Mouse (Mus musculus) heart, embryonic 11.5 days (tissue): ENCODE results near the gene H2-DMa. TPM values are rescaled to one million over a fixed set of nuclear protein-coding genes. Genes with fewer than 3 reads are reported as not detected.
A peak's percentile ranks its signal among the peaks of the same experiment; 100 is the strongest.

ENCODE experiments used
- ATAC-seq: fragments of 200-750 bp; cut with Nextera tagmentation; replicated peaks from 2 replicates; pipeline ENCODE4 v1.8.0; 2017; ENCODE audit warnings: moderate library complexity; ENCODE audit not compliant: insufficient number of reproducible peaks, low FRiP score, low TSS enrichment
- H3K27ac ChIP-seq: fragments of 300-500 bp; sonication (generic); 2 replicates; pipeline ENCODE4 v1.5.1; 2014; ENCODE audit warnings: mild to moderate bottlenecking, low read depth, low read length
- H3K27me3 ChIP-seq: fragments of 300-500 bp; sonication (generic); 2 replicates; pipeline ENCODE4 v1.6.1; 2014; ENCODE audit warnings: mild to moderate bottlenecking, low read length, mixed read lengths; ENCODE audit not compliant: control insufficient read depth, insufficient read depth
- H3K36me3 ChIP-seq: fragments of 300-500 bp; sonication (generic); 2 replicates; pipeline ENCODE4 v1.6.1; 2014; ENCODE audit warnings: mild to moderate bottlenecking, low read length, moderate library complexity, mixed read lengths; ENCODE audit not compliant: control insufficient read depth, insufficient read depth
- H3K4me1 ChIP-seq: fragments of 300-500 bp; sonication (generic); 2 replicates; pipeline ENCODE4 v1.6.1; 2014; ENCODE audit warnings: low read length; ENCODE audit not compliant: control insufficient read depth, insufficient read depth
- H3K4me2 ChIP-seq: fragments of 300-500 bp; sonication (generic); 2 replicates; pipeline ENCODE4 v1.6.1; 2014; ENCODE audit warnings: mild to moderate bottlenecking, moderate library complexity
- H3K4me3 ChIP-seq: fragments of 300-500 bp; sonication (generic); 2 replicates; pipeline ENCODE4 v1.5.1; 2014; ENCODE audit warnings: low read depth, low read length
- H3K9ac ChIP-seq: fragments of 300-500 bp; sonication (generic); 2 replicates; pipeline ENCODE4 v1.6.1; 2014; ENCODE audit warnings: mild to moderate bottlenecking, low read depth, low read length, moderate library complexity
- H3K9me3 ChIP-seq: fragments of 300-500 bp; sonication (generic); replicated peaks from 2 replicates; pipeline ENCODE4 v1.6.1; 2016; ENCODE audit warnings: low read length; ENCODE audit not compliant: control insufficient read depth
- WGBS: fragments of 180-500 bp; shearing (Covaris S2); extraction: QIAGEN DNeasy Blood & Tissue Kit; methylation state at CpG from one replicate; pipeline ENCODE4 v1.1.7; 2014; ENCODE audit not compliant: insufficient replicate concordance; 5-methylcytosine and 5-hydroxymethylcytosine counted together
- polyA plus RNA-seq: library from polyadenylated mRNA; unstranded; fragments of >200 nt; fragmentation: Nextera tagmentation; extraction: Ambion mirVana; gene quantifications from 2 replicates; pipeline ENCODE4 v1.2.1, GENCODE M21; 2014

The H2-DMa gene
- polyA plus RNA-seq, 1 experiment from 2014 or later: 8.1 TPM

GRCm38 (mm10) chr17:34124649-34125048 is 5.3 kb downstream of the H2-DMa start:
- WGBS: 65% methylated on average over 6 of the region's 6 CpGs
- H3K27ac ChIP-seq: no peak overlapping the region
- no peaks in the 10 kb centered on the region for H3K9me3 ChIP-seq
- no peak overlapping the region for H3K9ac ChIP-seq
- H3K36me3 ChIP-seq: no peaks in the 10 kb centered on the region
- ATAC-seq: no peak
- H3K4me1 ChIP-seq: peaks cover 11% of the 10 kb centered on the region
- no peak overlapping the region for H3K4me2 ChIP-seq
- peaks cover 2% of the 10 kb centered on the region; the same call in 1 of the 2 replicates for H3K27me3 ChIP-seq
- H3K4me3 ChIP-seq: no peak overlapping the region

- no peak for ATAC-seq
- Histone ChIP-seq H3K4me2 (no peak overlapping the region), H3K27ac (no peak overlapping the region)
Observed at GRCm38 (mm10) chr17:34126826-34127420, 7.6 kb downstream of the H2-DMa start.

GRCm38 (mm10) chr17:34127475-34127874 is 8.1 kb downstream of the H2-DMa start:
- peaks cover 11% of the 10 kb centered on the region for H3K4me1 ChIP-seq
- H3K9ac ChIP-seq: no peak overlapping the region
- H3K4me2 ChIP-seq: no peak overlapping the region
- WGBS: 22% methylated on average over 6 of the region's 6 CpGs
- H3K27ac ChIP-seq: no peak overlapping the region
- H3K27me3 ChIP-seq: peaks cover 2% of the 10 kb centered on the region; the same call in 1 of the 2 replicates
- no peaks in the 10 kb centered on the region for H3K9me3 ChIP-seq
- no peak overlapping the region for H3K4me3 ChIP-seq
- H3K36me3 ChIP-seq: no peaks in the 10 kb centered on the region
- no peak for ATAC-seq

More at GRCm38 (mm10) chr17:34126826-34127420, 7.6 kb downstream of the H2-DMa start:
- peaks cover 2% of the 10 kb centered on the region; the same call in 1 of the 2 replicates for H3K27me3 ChIP-seq
- H3K9ac ChIP-seq: no peak overlapping the region
- H3K36me3 ChIP-seq: no peaks in the 10 kb centered on the region
- H3K4me3 ChIP-seq: no peak overlapping the region
- 62% methylated on average over 9 of the region's 9 CpGs for WGBS
- peaks cover 11% of the 10 kb centered on the region for H3K4me1 ChIP-seq
- no peaks in the 10 kb centered on the region for H3K9me3 ChIP-seq

GRCm38 (mm10) chr17:34128264-34128937 is 9.1 kb downstream of the H2-DMa start:
- Histone ChIP-seq H3K27ac (no peak overlapping the region), H3K36me3 (no peaks in the 10 kb centered on the region), H3K4me3 (no peak overlapping the region), H3K27me3 (peaks cover 2% of the 10 kb centered on the region; the same call in 1 of the 2 replicates), H3K4me1 (peaks cover 11% of the 10 kb centered on the region), H3K4me2 (peak overlapping the region; percentile 19; the same call in 1 of the 2 replicates), H3K9ac (no peak overlapping the region), H3K9me3 (no peaks in the 10 kb centered on the region)
- WGBS: 22% methylated on average over 13 of the region's 13 CpGs
- no peak for ATAC-seq

GRCm38 (mm10) chr17:34128944-34129791 is 9.8 kb downstream of the H2-DMa start:
- Histone ChIP-seq H3K36me3 (no peaks in the 10 kb centered on the region), H3K4me1 (peaks cover 4% of the 10 kb centered on the region), H3K27ac (no peak overlapping the region), H3K27me3 (peaks cover 2% of the 10 kb centered on the region; the same call in 1 of the 2 replicates), H3K4me2 (peak overlapping the region; percentile 19), H3K9ac (no peak overlapping the region), H3K4me3 (peak overlapping the region; percentile 8; the same call in 1 of the 2 replicates), H3K9me3 (no peaks in the 10 kb centered on the region)
- 18% methylated on average over 18 of the region's 18 CpGs for WGBS
- no peak for ATAC-seq

- H3K27me3 ChIP-seq: peaks cover 2% of the 10 kb centered on the region; the same call in 1 of the 2 replicates
- no peak overlapping the region for H3K4me2 ChIP-seq
- WGBS: 78% methylated on average over 19 of the region's 19 CpGs
- no peak for ATAC-seq
- no peak overlapping the region for H3K9ac ChIP-seq
- no peak overlapping the region for H3K27ac ChIP-seq
- no peaks in the 10 kb centered on the region for H3K36me3 ChIP-seq
- H3K4me1 ChIP-seq: peaks cover 4% of the 10 kb centered on the region
- no peaks in the 10 kb centered on the region for H3K9me3 ChIP-seq
- H3K4me3 ChIP-seq: no peak overlapping the region
Observed at GRCm38 (mm10) chr17:34130073-34130947, 11.0 kb downstream of the H2-DMa start.

GRCm38 (mm10) chr17:34131911-34132310 is 12.6 kb downstream of the H2-DMa start:
- 78% methylated on average over 7 of the region's 7 CpGs for WGBS
- H3K9me3 ChIP-seq: no peaks in the 10 kb centered on the region
- H3K4me2 ChIP-seq: no peak overlapping the region
- no peak overlapping the region for H3K9ac ChIP-seq
- no peak overlapping the region for H3K4me3 ChIP-seq
- H3K4me1 ChIP-seq: peaks cover 7% of the 10 kb centered on the region; the same call in 1 of the 2 replicates
- no peaks in the 10 kb centered on the region for H3K36me3 ChIP-seq
- no peak overlapping the region for H3K27ac ChIP-seq
- ATAC-seq: no peak
- H3K27me3 ChIP-seq: peaks cover 10% of the 10 kb centered on the region

GRCm38 (mm10) chr17:34133289-34133688 is 13.9 kb downstream of the H2-DMa start:
- 75% methylated on average over 11 of the region's 11 CpGs for WGBS
- ATAC-seq: no peak
- Histone ChIP-seq H3K36me3 (no peaks in the 10 kb centered on the region), H3K4me2 (no peak overlapping the region), H3K9ac (no peak overlapping the region), H3K9me3 (no peaks in the 10 kb centered on the region), H3K27ac (no peak overlapping the region), H3K27me3 (peaks cover 24% of the 10 kb centered on the region), H3K4me3 (no peak overlapping the region), H3K4me1 (0 out of 2 replicates have a peak, but pooled peaks cover 3% of the 10 kb centered on the region)
